Mouse (Mus musculus): ENCODE data around the gene Bcan. TPM values are rescaled to one million over a fixed set of nuclear protein-coding genes. Genes with fewer than 3 reads are reported as not detected.

Bcan gene
- polyA plus RNA-seq, 1 experiment = 0.23 TPM

GRCm38 (mm10) chr3:87947811-87948199 lies 52.2 kb downstream of the Bcan start:
- Histone ChIP-seq H3K4me3 (ENCODE audit: control insufficient read depth, low read depth, low read length) (peak overlapping the region; percentile 36), H3K36me3 (ENCODE audit: control insufficient read depth, insufficient read depth, low read length) (no peaks in the 10 kb centered on the region), H3K4me1 (ENCODE audit: control insufficient read depth, insufficient read depth, low read length) (peaks cover 37% of the 10 kb centered on the region), H3K27me3 (ENCODE audit: control insufficient read depth, insufficient read depth, low read length) (no peaks in the 10 kb centered on the region; the same call in none of the 2 replicates), H3K27ac (ENCODE audit: control insufficient read depth, insufficient read depth, low read depth, low read length) (no peak overlapping the region)
- TF ChIP-seq CTCF (IDR thresholded peaks at IDR 0.05; ENCODE audit: control insufficient read depth, insufficient read depth, insufficient replicate concordance, low read depth, low read length) (no peak), POLR2A (IDR thresholded peaks at IDR 0.05; ENCODE audit: control insufficient read depth, low read depth, low read length) (no peak)

- Histone ChIP-seq H3K27me3 (ENCODE audit: control insufficient read depth, insufficient read depth, low read length) (no peaks in the 10 kb centered on the region; the same call in none of the 2 replicates), H3K27ac (ENCODE audit: control insufficient read depth, insufficient read depth, low read depth, low read length) (no peak overlapping the region), H3K4me3 (ENCODE audit: control insufficient read depth, low read depth, low read length) (peak overlapping the region; percentile 6; the same call in 1 of the 2 replicates), H3K36me3 (ENCODE audit: control insufficient read depth, insufficient read depth, low read length) (no peaks in the 10 kb centered on the region), H3K4me1 (ENCODE audit: control insufficient read depth, insufficient read depth, low read length) (peaks cover 31% of the 10 kb centered on the region)
- TF ChIP-seq CTCF (IDR thresholded peaks at IDR 0.05; ENCODE audit: control insufficient read depth, insufficient read depth, insufficient replicate concordance, low read depth, low read length) (no peak), POLR2A (IDR thresholded peaks at IDR 0.05; ENCODE audit: control insufficient read depth, low read depth, low read length) (no peak)
Observed at GRCm38 (mm10) chr3:87947056-87947810, 52.8 kb downstream of the Bcan start.

GRCm38 (mm10) chr3:87946541-87946860 lies 53.5 kb downstream of the Bcan start:
- no peak for TF ChIP-seq POLR2A (IDR thresholded peaks at IDR 0.05; ENCODE audit: control insufficient read depth, low read depth, low read length)
- no peak for TF ChIP-seq CTCF (IDR thresholded peaks at IDR 0.05; ENCODE audit: control insufficient read depth, insufficient read depth, insufficient replicate concordance, low read depth, low read length)
- no peaks in the 10 kb centered on the region; the same call in none of the 2 replicates for H3K27me3 ChIP-seq (ENCODE audit: control insufficient read depth, insufficient read depth, low read length)
- no peak overlapping the region for H3K4me3 ChIP-seq (ENCODE audit: control insufficient read depth, low read depth, low read length)
- H3K36me3 ChIP-seq (ENCODE audit: control insufficient read depth, insufficient read depth, low read length) = no peaks in the 10 kb centered on the region; the same call in 1 of the 2 replicates
- H3K4me1 ChIP-seq (ENCODE audit: control insufficient read depth, insufficient read depth, low read length) = peaks cover 27% of the 10 kb centered on the region
- no peak overlapping the region for H3K27ac ChIP-seq (ENCODE audit: control insufficient read depth, insufficient read depth, low read depth, low read length)

GRCm38 (mm10) chr3:87945781-87946540 lies 54.1 kb downstream of the Bcan start:
- no peaks in the 10 kb centered on the region; the same call in 1 of the 2 replicates for H3K36me3 ChIP-seq (ENCODE audit: control insufficient read depth, insufficient read depth, low read length)
- H3K4me1 ChIP-seq (ENCODE audit: control insufficient read depth, insufficient read depth, low read length) = peaks cover 27% of the 10 kb centered on the region
- TF ChIP-seq POLR2A (IDR thresholded peaks at IDR 0.05; ENCODE audit: control insufficient read depth, low read depth, low read length) (no peak), CTCF (IDR thresholded peaks at IDR 0.05; ENCODE audit: control insufficient read depth, insufficient read depth, insufficient replicate concordance, low read depth, low read length) (no peak)
- no peaks in the 10 kb centered on the region; the same call in none of the 2 replicates for H3K27me3 ChIP-seq (ENCODE audit: control insufficient read depth, insufficient read depth, low read length)
- no peak overlapping the region for H3K4me3 ChIP-seq (ENCODE audit: control insufficient read depth, low read depth, low read length)
- no peak overlapping the region for H3K27ac ChIP-seq (ENCODE audit: control insufficient read depth, insufficient read depth, low read depth, low read length)

GRCm38 (mm10) chr3:87944838-87945600 lies 55.0 kb downstream of the Bcan start:
- no peaks in the 10 kb centered on the region; the same call in 1 of the 2 replicates for H3K36me3 ChIP-seq (ENCODE audit: control insufficient read depth, insufficient read depth, low read length)
- no peak overlapping the region for H3K4me3 ChIP-seq (ENCODE audit: control insufficient read depth, low read depth, low read length)
- H3K4me1 ChIP-seq (ENCODE audit: control insufficient read depth, insufficient read depth, low read length) = peaks cover 25% of the 10 kb centered on the region
- H3K27me3 ChIP-seq (ENCODE audit: control insufficient read depth, insufficient read depth, low read length) = no peaks in the 10 kb centered on the region; the same call in none of the 2 replicates
- no peak overlapping the region for H3K27ac ChIP-seq (ENCODE audit: control insufficient read depth, insufficient read depth, low read depth, low read length)
- TF ChIP-seq POLR2A (IDR thresholded peaks at IDR 0.05; ENCODE audit: control insufficient read depth, low read depth, low read length) (no peak), CTCF (IDR thresholded peaks at IDR 0.05; ENCODE audit: control insufficient read depth, insufficient read depth, insufficient replicate concordance, low read depth, low read length) (0 out of 2 replicates have a peak, but pooled peaks have one; percentile 5)

DNA sequence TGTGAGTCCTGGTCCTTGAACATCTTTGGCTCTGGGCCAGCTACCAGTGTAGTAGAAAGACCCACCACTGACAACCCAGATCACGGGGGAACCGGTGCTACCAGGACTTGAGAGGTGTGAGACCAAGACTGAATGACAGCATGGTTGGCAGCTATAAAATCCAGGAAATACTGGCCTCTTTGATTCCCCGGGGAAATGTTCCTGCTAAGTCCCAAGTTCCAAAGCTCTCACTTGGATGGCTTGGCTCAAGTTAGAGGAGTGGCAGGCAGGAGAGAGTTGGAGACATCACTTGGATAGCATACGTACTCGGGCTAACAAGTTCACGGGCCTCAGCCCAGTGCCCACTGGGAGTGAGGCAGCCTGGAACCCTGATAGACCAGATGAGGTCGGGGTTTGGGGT lies 56.4 kb downstream of the Bcan start:
- H3K27ac ChIP-seq (ENCODE audit: control insufficient read depth, insufficient read depth, low read depth, low read length) = no peak overlapping the region
- TF ChIP-seq CTCF (IDR thresholded peaks at IDR 0.05; ENCODE audit: control insufficient read depth, insufficient read depth, insufficient replicate concordance, low read depth, low read length) (no peak), POLR2A (IDR thresholded peaks at IDR 0.05; ENCODE audit: control insufficient read depth, low read depth, low read length) (no peak)
- peaks cover 16% of the 10 kb centered on the region for H3K4me1 ChIP-seq (ENCODE audit: control insufficient read depth, insufficient read depth, low read length)
- no peaks in the 10 kb centered on the region; the same call in none of the 2 replicates for H3K36me3 ChIP-seq (ENCODE audit: control insufficient read depth, insufficient read depth, low read length)
- H3K27me3 ChIP-seq (ENCODE audit: control insufficient read depth, insufficient read depth, low read length) = no peaks in the 10 kb centered on the region; the same call in 1 of the 2 replicates
- no peak overlapping the region for H3K4me3 ChIP-seq (ENCODE audit: control insufficient read depth, low read depth, low read length)
